Mouse (Mus musculus): ENCODE measurements around the gene Man1a. TPM values are rescaled to one million over a fixed set of nuclear protein-coding genes. Genes with fewer than 3 reads are reported as not detected.

The Man1a gene
- polyA plus RNA-seq, 1 experiment from 2014 or later, result 21.5 TPM

DNA sequence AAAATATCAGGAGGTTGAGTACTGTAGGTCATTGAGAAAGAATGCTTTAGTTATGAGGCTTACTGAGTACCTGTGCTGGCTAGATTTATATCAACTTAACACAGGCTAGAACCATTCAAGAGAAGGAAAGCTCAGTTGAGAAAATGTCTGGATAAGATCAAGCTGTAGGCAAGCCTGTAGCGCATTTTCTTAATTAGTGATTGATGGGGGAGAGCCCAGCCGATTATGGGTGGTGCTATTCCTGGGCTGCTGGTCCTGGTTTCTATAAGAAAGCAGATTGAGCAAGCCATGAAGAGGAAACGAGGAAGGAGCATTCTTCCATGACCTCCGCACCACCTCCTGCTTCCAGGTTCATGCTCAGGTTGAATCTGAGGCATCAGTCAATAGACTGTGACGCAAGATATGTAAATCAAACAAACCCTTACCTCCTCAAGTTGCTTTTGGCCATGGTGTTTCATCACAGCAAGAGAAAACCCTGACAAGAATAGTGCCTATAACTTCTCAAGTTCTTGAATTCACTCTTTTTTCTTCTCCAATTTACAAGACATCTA lies 58.4 kb downstream of the Man1a start:
- DNase-seq (ENCODE audit: low spot score), result no peak

DNA sequence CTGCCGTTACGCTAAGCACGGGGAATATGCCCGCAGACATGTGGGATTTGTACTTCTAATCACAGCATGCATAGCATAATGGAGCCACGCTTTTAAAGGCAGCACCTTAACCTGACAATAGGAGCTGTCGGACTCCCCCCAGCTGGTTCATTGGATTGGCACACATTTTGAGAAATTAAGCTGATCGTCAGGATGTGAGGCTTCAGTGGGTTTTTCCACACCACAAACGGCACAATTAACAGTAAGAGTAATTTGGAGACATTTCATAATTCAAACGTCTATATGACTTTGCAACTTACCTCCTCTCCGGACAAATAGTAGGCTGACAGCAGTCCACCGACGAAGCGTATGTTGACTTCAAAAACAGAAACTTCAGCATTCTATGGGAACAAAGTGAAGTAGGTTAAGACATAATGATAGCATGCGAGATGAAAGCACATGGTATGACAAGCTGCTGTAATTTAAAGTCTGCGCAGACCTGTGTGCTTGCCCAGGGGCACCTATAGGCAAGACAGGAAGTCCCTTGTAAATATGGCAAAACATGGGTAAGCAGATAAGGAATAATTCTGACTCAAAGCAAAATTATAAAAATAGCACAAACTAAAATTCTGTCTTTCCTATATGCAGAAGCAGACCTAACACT lies 62.2 kb downstream of the Man1a start:
- no peak for DNase-seq (ENCODE audit: low spot score)

DNA sequence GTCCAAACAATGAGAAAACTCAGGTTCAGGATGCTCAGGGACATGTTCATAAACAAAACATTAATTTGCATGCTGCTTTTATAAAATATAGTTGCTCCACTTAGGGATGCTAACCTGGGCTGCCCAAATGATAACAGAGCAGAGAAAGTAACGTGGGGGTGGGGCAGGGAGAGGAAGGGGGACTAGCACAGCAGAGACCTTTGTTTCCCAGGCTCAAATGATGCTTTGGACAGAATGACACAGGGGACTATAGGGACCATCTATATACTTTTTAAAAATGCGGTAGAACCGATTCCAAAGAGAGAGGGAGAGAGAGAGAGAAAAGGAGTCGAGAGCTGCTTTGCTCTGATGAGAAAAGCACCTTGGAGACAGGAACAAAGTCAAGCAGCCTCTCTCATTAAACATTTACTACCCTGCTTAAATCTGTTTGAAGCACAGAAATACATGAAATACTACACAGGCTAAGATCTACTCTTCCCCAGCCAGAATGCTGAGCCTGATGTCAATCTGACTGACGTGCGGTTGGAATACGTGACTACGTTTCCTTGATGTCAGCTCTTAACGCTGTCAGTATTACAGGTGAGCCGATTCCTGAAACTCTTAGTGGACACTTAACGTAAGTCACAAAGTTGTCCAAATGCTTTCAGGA lies 63.1 kb downstream of the Man1a start:
- DNase-seq (ENCODE audit: low spot score), result no peak

DNA sequence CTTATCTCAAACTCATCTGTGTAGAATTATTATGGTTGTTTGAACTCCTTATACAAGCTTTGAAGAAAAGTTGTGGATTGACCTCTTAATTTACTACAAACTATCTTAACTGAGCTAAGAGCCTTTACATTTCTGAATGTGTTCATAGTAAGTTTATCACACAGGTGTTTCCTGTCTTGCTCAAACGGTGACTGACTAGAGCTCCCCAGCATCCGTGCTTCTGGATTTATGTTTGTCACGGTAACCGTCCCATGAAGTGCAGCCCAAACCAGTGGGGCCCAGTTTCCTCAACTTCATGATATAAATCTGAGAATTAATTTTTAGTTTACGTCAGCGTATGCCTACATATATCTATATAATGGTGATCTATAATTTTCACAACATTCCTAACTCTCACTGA lies 67.3 kb downstream of the Man1a start:
- DNase-seq (ENCODE audit: low spot score), result peak; percentile 68

DNA sequence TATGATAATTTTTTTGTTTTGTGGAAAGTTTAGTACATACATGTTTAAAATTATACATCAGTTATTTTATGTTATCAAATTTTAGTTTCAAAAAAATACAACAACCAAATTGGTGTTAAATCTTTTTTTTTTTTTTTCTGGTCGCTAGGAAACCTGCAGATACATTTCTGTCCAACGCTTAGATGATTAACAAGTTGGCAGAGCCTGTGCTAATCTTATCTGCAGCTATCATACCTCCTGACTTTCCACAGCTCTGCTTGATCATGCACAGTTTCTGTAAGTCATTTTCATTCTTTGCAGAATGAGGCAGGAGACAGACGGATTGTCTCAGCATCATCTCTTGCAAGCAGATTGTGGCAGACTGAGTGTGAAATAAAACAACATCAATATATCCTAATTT lies 69.5 kb downstream of the Man1a start:
- no peak for DNase-seq (ENCODE audit: low spot score)

DNA sequence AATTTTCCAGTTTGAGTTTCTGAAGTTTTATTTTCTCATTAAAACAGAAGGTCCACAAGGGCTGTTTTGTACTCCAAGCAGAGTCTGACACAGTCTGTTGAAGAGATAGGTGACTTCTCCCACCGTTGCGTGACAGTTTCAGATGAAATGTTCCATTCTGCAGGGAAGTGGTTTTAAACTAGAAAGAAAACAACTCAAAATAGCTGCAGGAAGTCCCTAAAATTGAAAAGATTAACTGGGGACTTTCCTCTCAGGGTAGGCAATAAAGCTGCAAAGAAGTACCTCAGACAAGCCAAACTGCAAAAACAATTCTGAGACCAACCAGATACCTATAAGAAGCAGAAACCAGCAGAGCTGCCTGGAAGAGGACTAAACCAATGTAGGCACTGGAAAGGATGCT lies 70.6 kb downstream of the Man1a start:
- no peak for DNase-seq (ENCODE audit: low spot score)

DNA sequence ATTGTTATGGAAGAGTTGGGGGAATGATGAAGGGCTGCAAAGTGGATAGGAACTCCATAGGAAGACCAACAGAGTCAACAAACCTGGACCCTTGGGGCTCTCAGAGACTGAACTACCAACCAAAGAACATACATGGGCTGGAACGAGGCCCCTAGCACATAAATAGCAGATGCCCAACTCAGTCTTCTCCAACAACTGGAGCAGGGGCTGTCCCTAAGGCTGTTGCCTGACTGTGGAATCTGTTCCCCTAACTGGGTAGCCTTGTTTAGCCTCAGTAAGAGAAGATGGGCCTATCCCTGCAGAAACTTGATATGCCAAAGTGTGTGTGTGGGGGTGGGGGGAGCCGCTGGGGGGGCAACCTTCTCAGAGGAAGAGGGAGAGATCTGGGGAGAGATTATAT lies 73.5 kb downstream of the Man1a start:
- DNase-seq (ENCODE audit: low spot score), result no peak

DNA sequence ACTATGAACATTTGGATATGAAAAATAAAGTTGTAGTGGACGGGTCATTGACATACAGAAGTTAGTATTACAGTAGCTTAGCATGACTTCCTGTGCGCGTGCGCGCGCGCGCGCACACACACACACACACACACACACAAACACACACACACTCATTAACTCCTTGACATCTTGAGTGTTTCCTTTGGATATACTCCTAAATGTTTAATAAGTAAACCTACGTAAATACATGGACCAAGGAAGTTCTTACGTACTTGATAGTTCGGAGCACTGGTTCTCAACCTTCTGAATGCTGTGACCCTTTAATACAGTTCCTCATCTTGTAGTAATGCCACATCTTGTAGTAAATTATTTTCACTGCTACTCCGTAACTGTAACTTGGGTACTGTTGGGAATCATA lies 79.1 kb downstream of the Man1a start:
- DNase-seq (ENCODE audit: low spot score), result no peak

DNA sequence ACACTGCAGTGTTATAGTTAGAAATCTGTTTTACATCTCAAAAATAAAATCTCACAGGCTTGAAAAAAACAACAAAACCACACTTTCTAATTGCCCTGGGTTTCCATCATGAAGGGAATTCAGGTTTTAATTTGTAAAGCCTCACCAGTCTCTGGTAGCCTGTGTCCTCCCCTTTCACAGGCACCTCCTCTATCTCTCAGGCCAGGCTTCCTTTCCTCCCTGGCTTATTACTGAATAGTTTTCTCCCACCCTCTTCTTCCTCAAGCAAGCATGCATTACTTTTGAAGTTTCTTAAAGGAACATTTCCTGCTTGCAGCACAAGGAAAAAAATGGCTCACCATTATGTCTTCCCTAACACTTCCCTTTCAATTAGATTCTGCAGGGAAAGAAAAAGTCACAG lies 80.2 kb downstream of the Man1a start:
- no peak for DNase-seq (ENCODE audit: low spot score)

DNA sequence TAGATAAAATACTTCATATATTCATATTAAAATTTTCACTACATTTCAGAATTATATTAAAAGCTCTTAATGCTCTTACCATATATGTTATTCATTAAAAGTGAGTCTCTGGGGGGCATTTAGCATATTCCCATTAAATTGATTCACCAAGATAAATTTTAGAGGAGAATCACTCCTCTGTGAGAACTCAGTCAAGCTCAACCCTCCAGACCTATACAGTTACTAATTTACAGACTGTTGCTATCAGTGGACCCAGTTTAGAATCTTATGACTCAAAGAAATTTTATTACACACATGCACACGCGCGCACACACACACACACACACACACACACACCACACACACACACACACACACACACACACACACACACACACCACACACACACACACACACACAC lies 81.8 kb downstream of the Man1a start:
- no peak for DNase-seq (ENCODE audit: low spot score)

DNA sequence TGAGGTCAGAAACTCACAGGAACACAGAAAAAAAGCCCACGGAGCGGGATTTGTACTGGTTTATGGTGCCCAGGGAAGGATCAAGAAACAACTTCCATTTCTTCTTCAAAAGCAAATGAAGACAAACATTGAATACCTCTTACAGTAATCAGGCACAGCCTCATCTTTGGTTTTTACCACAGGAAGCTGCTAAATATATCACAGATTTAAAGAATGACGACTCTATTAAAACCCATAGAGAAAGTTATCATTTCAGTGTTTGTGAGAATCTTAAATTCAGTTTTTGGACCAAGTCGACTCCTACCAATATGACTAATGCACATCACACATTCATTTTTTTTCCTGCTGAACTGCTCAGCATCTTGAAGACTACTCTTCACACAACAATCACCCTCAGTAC lies 86.0 kb downstream of the Man1a start:
- no peak for DNase-seq (ENCODE audit: low spot score)

DNA sequence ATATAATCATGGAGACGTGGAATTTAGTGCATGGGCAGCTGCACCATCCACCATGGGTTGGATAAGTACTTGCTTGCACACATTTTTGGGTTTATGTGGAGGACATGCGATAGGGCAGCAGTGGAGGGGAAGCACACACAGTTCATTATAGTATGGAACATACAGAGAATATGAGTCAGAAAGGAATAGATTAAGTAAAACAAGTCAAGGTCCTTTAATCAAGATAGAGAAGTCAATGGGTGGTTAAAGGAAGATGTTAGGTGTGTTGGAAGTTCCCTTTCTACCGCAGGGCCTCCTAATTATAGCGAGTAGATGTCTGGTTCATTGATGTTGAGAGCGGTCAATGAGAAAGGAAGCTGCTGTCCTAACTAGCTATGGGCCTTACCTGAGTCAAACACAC lies 91.5 kb downstream of the Man1a start:
- no peak for DNase-seq (ENCODE audit: low spot score)

DNA sequence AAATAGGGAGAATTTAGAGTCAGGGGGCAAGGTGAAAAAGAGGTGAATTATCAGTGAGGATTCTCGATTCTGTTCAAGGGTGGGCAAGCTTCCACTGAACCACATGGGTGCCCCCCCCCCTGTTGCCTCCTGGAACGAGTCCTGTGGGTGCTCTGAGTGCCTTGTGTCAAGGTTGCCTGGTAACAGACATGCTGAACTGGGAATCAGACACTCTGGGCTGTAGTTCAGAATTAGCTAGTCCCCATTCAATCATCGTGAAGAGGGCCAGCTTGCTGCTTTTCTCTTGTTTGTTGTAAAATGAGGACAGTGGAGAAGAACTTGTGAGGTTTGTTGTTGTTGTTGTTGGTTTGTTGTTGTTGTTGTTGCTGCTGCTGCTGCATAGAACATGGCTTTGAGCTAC lies 92.3 kb downstream of the Man1a start:
- no peak for DNase-seq (ENCODE audit: low spot score)

DNA sequence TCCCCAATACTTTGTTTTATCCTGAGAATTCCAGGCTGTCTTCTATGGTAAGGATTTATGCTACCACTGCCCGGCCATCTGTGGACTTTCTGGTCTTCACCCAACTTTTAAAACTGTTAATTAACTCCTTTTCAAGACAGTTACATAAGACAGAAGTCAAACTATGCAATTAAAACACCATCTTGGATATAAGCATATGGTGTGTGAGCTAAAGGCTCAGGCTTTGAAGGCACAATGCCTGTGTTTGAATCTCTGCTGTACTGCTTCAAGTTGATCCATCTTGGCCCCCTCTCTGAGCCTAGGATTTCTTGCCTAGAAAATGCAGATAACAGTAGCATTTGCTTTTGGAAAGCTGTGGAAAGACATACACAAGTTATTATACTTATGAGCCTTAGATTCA lies 97.8 kb downstream of the Man1a start:
- no peak for DNase-seq (ENCODE audit: low spot score)

DNA sequence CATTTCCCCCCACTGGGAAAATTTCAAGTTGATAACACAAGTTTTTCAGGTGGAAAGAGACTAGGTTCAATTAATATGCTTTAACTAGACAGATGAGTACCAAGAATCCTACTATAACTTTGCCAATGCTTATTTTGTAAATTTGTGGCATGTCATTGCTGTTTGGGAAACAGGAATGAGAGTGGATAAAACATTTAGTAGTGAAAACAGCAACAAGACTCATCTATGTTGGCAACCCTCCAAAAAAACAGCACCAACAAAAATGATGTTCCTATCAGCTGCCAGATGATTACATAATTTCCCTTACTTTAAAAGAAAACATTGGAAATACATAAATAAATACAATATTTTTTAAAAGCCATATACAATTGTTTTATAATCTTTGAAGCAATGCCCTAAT lies 102.2 kb downstream of the Man1a start:
- DNase-seq (ENCODE audit: low spot score), result no peak

DNA sequence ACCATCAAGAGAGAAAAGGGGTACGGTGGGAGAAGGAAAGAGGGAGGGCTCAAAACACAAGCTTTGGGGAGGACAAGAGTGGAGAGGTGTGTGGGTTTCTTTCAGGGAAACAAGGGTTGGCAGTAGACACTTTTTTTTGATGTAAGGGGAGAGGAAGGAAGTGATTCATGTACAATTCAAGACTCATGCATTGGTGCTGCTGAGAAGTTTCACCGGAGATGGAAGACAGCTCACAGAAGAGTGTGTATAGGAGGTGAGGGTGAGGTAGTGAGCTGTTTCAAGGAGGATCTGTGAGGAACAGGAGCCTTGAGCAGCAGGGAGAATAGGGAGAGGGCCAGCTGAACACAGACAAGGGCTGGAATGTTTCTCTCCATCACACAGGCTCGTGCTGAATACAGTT lies 116.7 kb downstream of the Man1a start:
- DNase-seq (ENCODE audit: low spot score), result no peak

DNA sequence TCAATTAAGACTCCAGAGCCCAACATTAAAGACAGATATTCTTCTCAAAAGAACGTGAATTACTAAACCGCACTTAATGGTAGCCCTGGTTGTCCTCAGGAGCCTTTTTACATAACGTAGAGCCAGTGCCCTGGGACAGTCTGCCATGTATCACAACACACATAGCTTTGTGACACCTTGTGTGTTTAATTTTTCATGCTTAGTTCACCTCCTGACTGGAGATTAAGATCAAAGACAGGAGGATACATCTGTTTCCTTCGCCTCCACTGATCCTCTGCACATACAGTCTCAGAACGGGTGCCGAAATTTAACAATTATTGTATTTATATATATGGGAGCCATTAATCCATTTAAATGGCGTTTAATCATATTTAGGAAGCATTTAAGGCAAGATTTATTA lies 134.8 kb downstream of the Man1a start:
- peak; percentile 21 for DNase-seq (ENCODE audit: low spot score)

DNA sequence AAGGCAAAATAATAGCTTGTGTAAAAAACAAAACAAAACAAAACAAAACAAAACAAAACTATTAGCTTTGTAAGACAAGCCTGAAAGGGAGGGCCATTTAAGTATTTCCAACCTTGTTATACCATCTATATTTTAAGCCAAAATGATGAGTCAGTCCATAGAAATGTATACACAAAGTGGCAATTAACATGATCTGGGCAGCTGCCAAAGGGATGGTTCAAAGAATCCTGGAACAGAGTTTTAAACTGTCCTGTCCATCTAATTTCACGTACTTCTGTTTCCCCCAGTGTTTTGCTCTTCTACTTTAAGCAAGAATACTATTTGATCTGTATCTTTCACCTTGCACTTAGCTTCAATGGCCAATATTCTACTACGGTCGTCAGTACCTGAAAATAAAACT lies 138.2 kb downstream of the Man1a start:
- DNase-seq (ENCODE audit: low spot score), result no peak

DNA sequence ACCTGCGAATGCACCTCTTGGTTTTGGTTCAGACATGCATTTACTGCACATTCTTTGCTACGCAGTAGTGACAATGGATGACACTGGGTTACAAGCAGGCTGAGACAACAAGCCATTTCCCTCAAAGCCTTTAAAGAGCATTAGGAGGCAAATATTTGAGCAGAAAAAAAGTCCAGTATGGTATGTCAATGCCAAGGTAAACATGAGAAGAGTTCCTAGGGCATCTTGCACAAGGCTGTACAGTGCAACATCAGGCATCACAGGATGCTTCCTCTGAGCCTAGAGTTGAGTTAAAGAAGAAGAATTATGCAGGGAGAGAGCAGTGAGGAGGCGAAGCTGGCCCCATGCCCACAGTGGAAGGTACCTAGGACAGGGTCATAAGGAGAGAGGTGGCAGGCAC lies 140.3 kb downstream of the Man1a start:
- no peak for DNase-seq (ENCODE audit: low spot score)

DNA sequence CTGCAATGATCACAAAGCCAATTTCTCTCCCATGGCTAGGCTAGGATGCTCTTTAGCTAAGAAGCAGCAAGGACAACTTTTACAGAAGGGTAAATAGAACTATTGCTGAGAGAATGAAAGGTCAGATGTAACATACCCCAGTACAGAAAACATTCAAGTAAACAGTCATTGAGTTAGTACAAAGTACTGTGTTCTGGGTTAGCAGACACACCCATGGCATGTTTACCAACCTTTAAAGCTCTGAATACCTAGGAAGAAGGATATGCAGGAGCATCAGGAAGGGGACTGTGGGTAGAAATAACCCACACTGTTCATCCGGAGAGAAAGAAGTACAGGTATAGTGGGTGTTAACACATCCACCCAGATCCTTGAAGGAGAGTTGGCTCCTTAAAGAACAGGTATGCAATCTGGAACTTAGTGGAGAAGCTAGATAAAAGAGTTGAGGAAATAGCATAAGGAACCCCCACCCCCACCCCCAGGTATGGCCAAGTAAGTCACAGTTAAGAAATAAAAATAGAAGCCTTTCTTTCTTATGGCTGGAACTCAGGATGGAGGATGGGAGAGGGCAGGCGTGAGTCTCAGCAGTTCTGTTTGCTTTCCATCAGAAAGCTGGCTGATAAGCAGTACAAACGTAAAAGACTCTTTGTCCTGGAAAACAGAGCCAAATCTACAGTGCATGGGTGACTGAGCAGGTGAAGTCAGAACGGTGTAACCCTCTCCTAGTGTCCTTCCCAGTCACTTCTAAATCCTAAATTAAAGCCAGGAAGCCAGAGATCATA lies 146.5 kb downstream of the Man1a start:
- DNase-seq (ENCODE audit: low spot score), result no peak

DNA sequence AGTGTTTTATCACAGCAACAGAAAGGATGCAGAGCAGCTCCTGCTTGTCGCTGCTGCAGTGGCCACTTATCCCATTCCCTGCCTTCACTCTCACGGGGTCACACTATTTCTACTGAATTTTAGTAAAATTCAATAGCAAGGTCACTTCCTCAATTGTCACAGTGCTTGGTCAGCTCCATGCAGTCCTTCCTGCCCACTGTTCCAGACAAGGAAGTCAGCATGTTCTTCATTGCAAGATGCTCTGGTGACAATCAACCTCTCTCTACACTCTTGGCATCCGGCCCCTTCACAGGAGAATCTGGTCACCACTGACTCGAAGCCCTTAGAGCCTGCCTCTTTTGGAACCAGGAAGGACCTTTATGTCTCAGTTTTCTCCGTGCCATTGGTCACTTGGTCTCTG lies 148.5 kb downstream of the Man1a start:
- no peak for DNase-seq (ENCODE audit: low spot score)

DNA sequence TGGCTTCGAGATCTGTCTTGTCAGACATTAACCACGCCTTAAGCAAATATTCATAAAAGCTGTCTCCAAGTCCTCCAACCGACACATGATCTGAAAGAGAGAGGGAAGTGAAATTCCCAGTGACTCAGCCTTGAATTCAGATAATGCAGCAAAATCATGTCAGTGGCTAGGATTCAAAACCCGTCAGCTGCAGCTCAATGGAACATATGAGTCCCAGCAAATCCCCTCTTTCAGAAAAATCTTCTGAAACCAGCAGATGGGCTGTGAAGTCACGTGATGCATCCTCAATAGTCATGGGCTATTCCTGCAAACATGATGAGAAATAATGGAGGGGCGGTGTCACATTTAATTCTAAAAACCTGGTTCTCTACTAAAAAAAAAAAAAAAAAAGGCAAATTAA lies 151.0 kb downstream of the Man1a start:
- no peak for DNase-seq (ENCODE audit: low spot score)

DNA sequence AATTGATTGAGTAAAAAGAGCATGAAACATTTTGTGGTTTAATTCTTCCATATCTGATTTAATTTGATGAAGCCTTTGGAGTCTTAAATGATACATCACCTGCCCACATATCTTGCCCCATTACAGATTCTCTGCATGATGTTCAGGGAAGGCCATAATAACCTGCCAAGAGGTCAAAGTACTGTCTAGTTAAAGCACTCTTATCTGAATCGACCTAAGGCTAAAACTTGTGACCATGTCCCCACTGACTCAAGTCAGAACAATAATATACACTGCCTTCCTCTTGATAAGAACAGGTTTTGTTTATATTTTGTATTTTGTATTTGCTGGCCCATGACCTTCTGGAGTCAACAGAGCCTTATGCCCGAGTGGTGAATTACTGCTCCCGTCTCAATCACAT lies 154.2 kb downstream of the Man1a start:
- no peak for DNase-seq (ENCODE audit: low spot score)

Data from thymus, postnatal 0 days (tissue).